Mouse (Mus musculus) gastrocnemius, postnatal 14 days (tissue): ENCODE measurements at regions not wholly inside any gene's neighbourhood (a gene's known extent, or its start where the extent isn't known, plus 50 kb on each side); places are given as distances from the start of the nearest gene placed in this dataset.

Source experiments
- DNase-seq: peaks from one replicate; pipeline ENCODE4 v3.0.0; 2021; ENCODE audit warnings: mixed read lengths
- intact Hi-C: fragments of 180-260 bp; cut with DNase I; formaldehyde crosslinking; loops from one replicate; pipeline ENCODE4 v1.15.1; 2025; ENCODE audit warnings: low total_unique reads

GRCm38 (mm10) chr1:144319406-144319805 lies 70.4 kb upstream of the Rgs1 start:
- no peak for DNase-seq
- intact Hi-C loops: no loop called here

- no peak for DNase-seq
- intact Hi-C loops: no loop called here
Measured at GRCm38 (mm10) chr1:144318289-144318688, 69.2 kb upstream of the Rgs1 start.

DNA sequence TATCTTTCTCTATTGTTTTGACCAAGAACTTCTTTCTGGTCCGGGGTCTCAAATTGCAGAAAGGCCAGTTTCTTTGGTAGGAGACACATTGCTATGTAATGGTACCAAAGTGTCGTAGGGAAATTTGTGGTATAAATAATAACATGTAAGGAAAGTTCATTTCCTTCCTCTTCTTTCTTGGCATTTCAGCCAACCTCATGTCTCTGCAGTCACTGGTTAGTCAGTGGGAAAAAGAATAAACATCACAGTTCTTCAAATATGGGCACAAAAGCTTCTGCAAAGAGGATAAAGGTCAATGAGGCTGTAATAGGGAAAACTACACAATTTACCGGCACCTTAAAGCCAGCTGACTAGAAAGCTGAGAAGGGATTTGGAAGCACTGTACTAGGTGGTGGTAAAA lies 68.5 kb upstream of the Rgs1 start:
- DNase-seq: no peak
- intact Hi-C loops: no loop called here

- no peak for DNase-seq
- intact Hi-C loops: no loop called here
Measured at GRCm38 (mm10) chr1:144316251-144316650, 67.2 kb upstream of the Rgs1 start.

DNA sequence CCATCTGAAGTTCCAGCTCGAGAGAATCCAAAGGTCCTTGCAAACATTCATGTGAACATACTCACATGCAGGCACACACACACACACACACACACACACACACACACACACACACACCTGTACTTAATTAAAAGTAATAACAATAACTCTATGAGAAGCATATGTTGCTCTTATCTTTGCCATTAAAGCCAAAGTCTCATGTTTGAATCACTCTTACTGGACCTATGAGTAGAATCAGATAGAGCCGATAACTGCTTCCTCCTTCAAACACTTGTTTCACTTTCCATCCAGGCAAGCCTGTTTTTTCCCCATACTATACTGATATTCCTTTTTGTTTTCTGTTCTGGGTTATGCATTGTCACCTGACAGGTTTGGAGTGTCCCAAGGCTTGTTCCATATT lies 65.3 kb upstream of the Rgs1 start:
- intact Hi-C loops: no loop called here
- no peak for DNase-seq

DNA sequence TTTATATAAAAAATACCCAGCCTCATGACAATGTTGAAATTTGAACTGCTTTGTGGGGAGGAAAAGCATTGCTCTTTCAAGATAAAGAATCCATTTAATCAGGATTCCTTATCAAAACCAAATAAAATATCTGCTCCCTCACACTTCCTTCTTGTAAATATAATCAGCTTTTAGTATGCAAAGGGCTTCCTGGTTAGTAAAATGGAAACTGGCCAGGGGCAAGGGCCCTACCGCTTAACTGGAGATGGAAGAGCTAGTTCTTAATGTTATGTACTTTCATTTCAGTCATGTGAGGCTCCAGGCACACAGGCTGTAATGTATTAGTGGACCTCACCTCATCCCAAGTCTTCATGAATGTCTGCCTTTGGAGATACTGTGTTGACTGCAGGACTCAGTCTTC lies 64.3 kb upstream of the Rgs1 start:
- intact Hi-C loops: no loop called here
- no peak for DNase-seq

DNA sequence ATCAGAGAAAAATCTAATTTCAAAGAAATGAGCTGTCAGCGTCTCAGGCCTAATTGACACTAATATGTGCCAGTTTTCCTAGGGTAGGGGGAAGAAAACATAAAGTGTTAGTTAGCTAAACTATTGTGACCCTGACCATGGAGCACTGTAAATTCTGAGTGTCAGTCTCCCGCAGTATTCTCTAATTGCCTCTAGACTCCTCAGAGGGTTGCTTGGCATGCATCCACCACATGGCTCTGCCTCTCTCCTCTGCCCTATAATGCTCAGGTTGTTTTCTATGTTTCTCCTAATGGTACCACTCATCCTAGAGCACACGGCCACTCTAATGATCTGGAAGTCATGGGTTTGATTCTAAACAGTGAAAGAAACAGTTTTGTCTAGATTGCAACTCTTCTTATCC lies 60.9 kb upstream of the Rgs1 start:
- intact Hi-C loops: no loop called here
- no peak for DNase-seq

- intact Hi-C loops: no loop called here
- DNase-seq: no peak
Measured at GRCm38 (mm10) chr1:144308313-144308712, 59.3 kb upstream of the Rgs1 start.

DNA sequence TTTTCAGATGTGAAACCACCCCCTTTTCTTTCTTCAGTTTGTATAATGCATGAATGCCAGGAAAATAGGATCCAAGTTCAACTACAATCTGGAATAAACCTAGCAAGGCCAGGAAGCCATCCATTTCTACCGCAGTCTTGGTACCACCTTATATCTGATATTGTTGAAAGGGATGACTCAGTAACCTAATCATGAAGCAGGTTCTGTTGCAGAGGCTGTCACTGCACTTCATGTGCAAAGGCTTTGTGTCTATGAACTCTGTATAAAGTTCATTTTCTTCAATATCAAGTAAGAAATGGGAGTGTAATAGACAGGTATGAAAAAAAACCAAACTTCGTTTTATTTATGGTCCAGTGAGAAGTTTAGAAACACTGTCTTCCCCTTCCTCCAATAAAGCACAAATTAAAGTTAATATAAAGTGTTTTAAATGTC lies 58.8 kb upstream of the Rgs1 start:
- no peak for DNase-seq
- intact Hi-C loops: no loop called here

DNA sequence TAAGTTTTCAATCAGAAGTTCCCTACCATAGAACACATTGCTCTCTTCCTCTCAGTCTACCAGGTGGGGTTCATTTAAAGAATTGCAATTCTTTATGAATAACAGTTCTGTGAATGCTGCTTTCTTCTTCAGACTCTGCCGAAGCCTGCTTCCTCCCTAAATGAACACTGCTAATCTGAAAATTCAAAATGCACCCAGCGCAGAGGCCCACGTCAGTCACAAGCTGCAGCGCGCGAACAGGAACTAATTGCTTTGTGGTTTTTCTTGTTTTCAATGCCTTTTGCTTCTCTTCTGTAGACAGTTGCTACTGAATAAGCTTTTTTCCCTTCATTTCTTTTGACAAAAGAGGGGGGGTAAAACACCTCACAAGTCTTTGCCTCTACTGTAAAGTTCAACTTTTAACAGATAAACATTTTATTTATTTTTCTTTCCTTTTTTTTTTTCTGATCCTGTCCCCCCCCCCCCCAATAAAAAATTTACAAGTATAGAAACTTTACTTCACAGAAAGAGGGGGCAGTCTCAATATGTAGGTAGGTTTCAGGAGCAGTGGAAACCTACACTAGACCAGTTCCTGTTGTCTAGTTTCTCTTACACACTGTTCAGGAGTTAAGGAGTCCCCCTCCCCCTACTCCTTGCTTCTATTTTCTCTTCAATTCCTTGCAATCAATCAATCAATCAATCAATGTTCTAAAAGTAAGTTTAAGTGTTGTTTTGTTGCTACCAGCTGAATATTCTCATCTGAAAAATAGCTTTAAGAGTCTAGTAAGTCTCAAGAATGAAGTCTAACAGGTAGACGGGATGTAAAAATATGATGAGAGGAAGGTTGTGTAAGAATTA lies 58.2 kb upstream of the Rgs1 start:
- intact Hi-C loops: no loop called here
- DNase-seq: no peak

- DNase-seq: peak; percentile 47
- intact Hi-C loops: no loop called here
Measured at GRCm38 (mm10) chr1:144306284-144306683, 57.2 kb upstream of the Rgs1 start.

DNA sequence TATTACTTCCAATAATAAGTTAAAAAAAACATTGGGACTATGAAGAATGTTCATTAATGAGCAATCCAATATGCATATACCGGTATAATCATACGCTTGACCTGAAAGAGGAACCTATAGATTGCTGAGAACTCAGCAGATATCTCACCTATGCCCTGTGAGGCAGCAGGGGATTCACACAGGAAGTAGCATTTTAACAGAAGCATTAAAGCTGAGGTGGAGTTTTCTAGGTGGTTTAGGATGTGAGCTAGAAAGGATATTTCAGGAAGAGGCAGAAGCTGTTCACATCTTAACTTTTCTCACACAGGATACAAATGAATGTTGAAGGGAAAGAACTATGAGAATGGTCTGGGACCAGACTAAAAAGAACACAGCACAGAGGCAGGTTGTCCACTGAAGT lies 51.6 kb upstream of the Rgs1 start:
- intact Hi-C loops: no loop called here
- DNase-seq: no peak
